Mouse (Mus musculus): ENCODE data around the gene Crhr2. TPM values are rescaled to one million over a fixed set of nuclear protein-coding genes. Genes with fewer than 3 reads are reported as not detected.

Gene Crhr2
- polyA plus RNA-seq, 1 experiment from 2014 or later, result 1.2 TPM

DNA sequence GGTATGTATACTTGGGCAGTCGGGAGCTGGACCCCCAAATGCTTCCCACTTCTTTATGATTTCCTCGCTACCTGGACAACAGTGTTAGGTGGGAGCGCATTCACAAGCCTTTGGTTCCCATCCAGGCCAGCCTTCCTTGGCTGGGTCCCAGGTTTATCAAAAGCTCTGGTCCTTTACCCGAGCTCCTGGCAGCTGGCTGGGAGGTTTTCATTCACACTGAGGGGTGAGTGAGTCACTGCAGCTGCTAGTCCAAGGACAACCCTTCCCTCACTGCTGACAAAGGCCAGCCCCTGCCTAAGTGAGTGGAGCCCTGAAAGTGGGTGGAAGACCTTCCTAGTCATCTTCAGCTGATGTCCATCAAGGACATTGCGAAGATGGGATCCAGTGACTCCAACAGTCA lies 34.8 kb downstream of the Crhr2 start:
- no peak overlapping the region for H3K9ac ChIP-seq (replicated peaks; ENCODE audit: low read depth, low read length)
- H3K27ac ChIP-seq (ENCODE audit: low read depth, low read length), result no peak overlapping the region
- H3K4me1 ChIP-seq (ENCODE audit: control insufficient read depth, insufficient read depth, low read length), result no peaks in the 10 kb centered on the region
- ATAC-seq (ENCODE audit: low read depth), result no peak
- no peaks in the 10 kb centered on the region for H3K27me3 ChIP-seq (ENCODE audit: control insufficient read depth, insufficient read depth, low read length)
- no peak overlapping the region for H3K4me2 ChIP-seq (ENCODE audit: low read depth, low read length)
- 74% methylated on average over 5 of the region's 5 CpGs for WGBS
- no peak overlapping the region for H3K4me3 ChIP-seq (ENCODE audit: low read depth, low read length)
- H3K36me3 ChIP-seq (ENCODE audit: control insufficient read depth, insufficient read depth, low read length), result no peaks in the 10 kb centered on the region
- H3K9me3 ChIP-seq (ENCODE audit: control insufficient read depth, low read length), result no peaks in the 10 kb centered on the region

GRCm38 (mm10) chr6:55093431-55094146 lies 39.2 kb downstream of the Crhr2 start:
- no peak overlapping the region for H3K27ac ChIP-seq (ENCODE audit: low read depth, low read length)
- no peak overlapping the region for H3K4me2 ChIP-seq (ENCODE audit: low read depth, low read length)
- H3K9me3 ChIP-seq (ENCODE audit: control insufficient read depth, low read length), result no peaks in the 10 kb centered on the region
- WGBS, result 48% methylated on average over 6 of the region's 6 CpGs
- H3K36me3 ChIP-seq (ENCODE audit: control insufficient read depth, insufficient read depth, low read length), result no peaks in the 10 kb centered on the region
- H3K27me3 ChIP-seq (ENCODE audit: control insufficient read depth, insufficient read depth, low read length), result no peaks in the 10 kb centered on the region
- no peak overlapping the region for H3K9ac ChIP-seq (replicated peaks; ENCODE audit: low read depth, low read length)
- no peak overlapping the region for H3K4me3 ChIP-seq (ENCODE audit: low read depth, low read length)
- no peaks in the 10 kb centered on the region for H3K4me1 ChIP-seq (ENCODE audit: control insufficient read depth, insufficient read depth, low read length)
- ATAC-seq (ENCODE audit: low read depth), result peak; percentile 11; the same call in 1 of the 2 replicates

DNA sequence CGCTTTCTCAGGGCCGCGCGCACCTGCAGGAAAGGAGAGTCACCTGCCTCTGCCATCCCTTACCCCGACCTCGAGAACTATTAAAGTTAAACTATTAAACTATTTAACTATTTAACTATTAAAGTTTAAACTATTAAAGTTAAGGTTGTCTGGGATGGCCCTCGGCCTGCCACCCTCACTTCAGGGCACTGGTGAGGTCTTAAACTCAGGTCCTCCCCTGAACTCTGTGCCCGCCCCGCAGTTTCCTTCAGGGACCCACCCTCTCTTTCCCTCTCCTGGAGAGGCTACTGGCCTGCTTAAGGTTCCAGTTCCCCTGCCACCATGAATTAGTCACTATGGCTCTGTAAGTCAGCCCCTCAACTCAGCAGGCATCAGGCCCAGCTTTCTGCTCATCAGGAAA lies 41.4 kb downstream of the Crhr2 start:
- Histone ChIP-seq H3K27me3 (ENCODE audit: control insufficient read depth, insufficient read depth, low read length) (no peaks in the 10 kb centered on the region), H3K4me1 (ENCODE audit: control insufficient read depth, insufficient read depth, low read length) (no peaks in the 10 kb centered on the region), H3K4me3 (ENCODE audit: low read depth, low read length) (no peak overlapping the region), H3K4me2 (ENCODE audit: low read depth, low read length) (no peak overlapping the region), H3K9ac (replicated peaks; ENCODE audit: low read depth, low read length) (no peak overlapping the region), H3K27ac (ENCODE audit: low read depth, low read length) (no peak overlapping the region), H3K9me3 (ENCODE audit: control insufficient read depth, low read length) (no peaks in the 10 kb centered on the region), H3K36me3 (ENCODE audit: control insufficient read depth, insufficient read depth, low read length) (no peaks in the 10 kb centered on the region)
- no peak for ATAC-seq (ENCODE audit: low read depth)
- WGBS, result 90% methylated on average over 9 of the region's 9 CpGs

GRCm38 (mm10) chr6:55090639-55091038 lies 42.2 kb downstream of the Crhr2 start:
- H3K9me3 ChIP-seq (ENCODE audit: control insufficient read depth, low read length), result no peaks in the 10 kb centered on the region
- no peak overlapping the region for H3K9ac ChIP-seq (replicated peaks; ENCODE audit: low read depth, low read length)
- H3K4me3 ChIP-seq (ENCODE audit: low read depth, low read length), result no peak overlapping the region
- H3K36me3 ChIP-seq (ENCODE audit: control insufficient read depth, insufficient read depth, low read length), result no peaks in the 10 kb centered on the region
- no peaks in the 10 kb centered on the region for H3K4me1 ChIP-seq (ENCODE audit: control insufficient read depth, insufficient read depth, low read length)
- no peaks in the 10 kb centered on the region for H3K27me3 ChIP-seq (ENCODE audit: control insufficient read depth, insufficient read depth, low read length)
- no peak overlapping the region for H3K27ac ChIP-seq (ENCODE audit: low read depth, low read length)
- H3K4me2 ChIP-seq (ENCODE audit: low read depth, low read length), result no peak overlapping the region
- no peak for ATAC-seq (ENCODE audit: low read depth)
- 35% methylated on average over 4 of the region's 4 CpGs for WGBS

GRCm38 (mm10) chr6:55087355-55087754 lies 45.5 kb downstream of the Crhr2 start:
- no peak for ATAC-seq (ENCODE audit: low read depth)
- no peak overlapping the region for H3K27ac ChIP-seq (ENCODE audit: low read depth, low read length)

GRCm38 (mm10) chr6:55082261-55083051 lies 50.4 kb downstream of the Crhr2 start:
- Histone ChIP-seq H3K4me1 (ENCODE audit: control insufficient read depth, insufficient read depth, low read length) (no peaks in the 10 kb centered on the region), H3K9ac (replicated peaks; ENCODE audit: low read depth, low read length) (no peak overlapping the region), H3K36me3 (ENCODE audit: control insufficient read depth, insufficient read depth, low read length) (peaks cover 26% of the 10 kb centered on the region), H3K4me2 (ENCODE audit: low read depth, low read length) (no peak overlapping the region), H3K27ac (ENCODE audit: low read depth, low read length) (no peak overlapping the region), H3K4me3 (ENCODE audit: low read depth, low read length) (no peak overlapping the region), H3K9me3 (ENCODE audit: control insufficient read depth, low read length) (no peaks in the 10 kb centered on the region), H3K27me3 (ENCODE audit: control insufficient read depth, insufficient read depth, low read length) (no peaks in the 10 kb centered on the region)
- WGBS, result 71% methylated on average over 7 of the region's 7 CpGs
- ATAC-seq (ENCODE audit: low read depth), result 0 out of 2 replicates have a peak, but pooled peaks have one; percentile 32

More at GRCm38 (mm10) chr6:55087355-55087754, 45.5 kb downstream of the Crhr2 start:
- WGBS, result 60% methylated on average over 4 of the region's 4 CpGs
- H3K4me2 ChIP-seq (ENCODE audit: low read depth, low read length), result no peak overlapping the region
- no peaks in the 10 kb centered on the region for H3K36me3 ChIP-seq (ENCODE audit: control insufficient read depth, insufficient read depth, low read length)
- no peak overlapping the region for H3K4me3 ChIP-seq (ENCODE audit: low read depth, low read length)
- H3K27me3 ChIP-seq (ENCODE audit: control insufficient read depth, insufficient read depth, low read length), result no peaks in the 10 kb centered on the region
- H3K9ac ChIP-seq (replicated peaks; ENCODE audit: low read depth, low read length), result no peak overlapping the region
- H3K9me3 ChIP-seq (ENCODE audit: control insufficient read depth, low read length), result no peaks in the 10 kb centered on the region
- no peaks in the 10 kb centered on the region for H3K4me1 ChIP-seq (ENCODE audit: control insufficient read depth, insufficient read depth, low read length)

- 94% methylated on average over 3 of the region's 3 CpGs for WGBS
These were observed 51.4 kb downstream of the Crhr2 start for GRCm38 (mm10) chr6:55081379-55081778.

DNA sequence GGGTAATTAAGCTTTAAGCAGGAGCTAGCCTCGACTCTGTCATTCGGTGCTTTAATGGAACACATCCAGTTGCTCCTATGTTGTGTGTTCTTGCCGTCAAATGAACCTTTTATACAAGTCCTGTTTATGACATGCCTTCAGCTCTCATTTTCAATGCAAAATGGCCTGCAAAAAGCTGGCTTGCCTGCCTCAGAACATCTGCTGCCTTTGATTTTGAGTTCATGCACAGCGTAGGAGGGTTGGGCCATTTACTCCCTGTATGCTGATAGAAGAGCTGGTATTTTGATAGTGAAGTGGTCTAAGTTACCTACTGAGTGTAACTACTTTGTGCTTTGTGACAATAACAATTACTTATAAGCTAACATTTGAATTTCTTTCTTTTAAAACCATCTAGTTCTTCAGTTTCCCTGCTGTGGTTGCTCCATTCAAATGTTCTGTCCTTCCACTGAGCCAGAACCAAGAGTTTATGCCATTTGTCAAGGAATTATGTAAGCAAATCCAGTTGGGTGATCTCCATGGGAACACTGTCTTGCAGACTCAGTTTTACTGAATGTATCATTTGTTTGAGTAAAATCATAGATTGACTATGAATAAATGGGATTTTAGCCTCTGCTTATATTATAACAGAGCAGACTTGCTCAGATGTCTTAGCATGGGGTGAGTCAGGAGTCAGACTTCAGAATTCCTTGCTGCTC lies 56.1 kb downstream of the Crhr2 start:
- peaks cover 56% of the 10 kb centered on the region for H3K36me3 ChIP-seq (ENCODE audit: control insufficient read depth, insufficient read depth, low read length)
- no peaks in the 10 kb centered on the region for H3K27me3 ChIP-seq (ENCODE audit: control insufficient read depth, insufficient read depth, low read length)
- H3K4me1 ChIP-seq (ENCODE audit: control insufficient read depth, insufficient read depth, low read length), result no peaks in the 10 kb centered on the region
- H3K9ac ChIP-seq (replicated peaks; ENCODE audit: low read depth, low read length), result no peak overlapping the region
- H3K4me3 ChIP-seq (ENCODE audit: low read depth, low read length), result no peak overlapping the region
- no peak overlapping the region for H3K4me2 ChIP-seq (ENCODE audit: low read depth, low read length)
- H3K9me3 ChIP-seq (ENCODE audit: control insufficient read depth, low read length), result no peaks in the 10 kb centered on the region
- no peak for ATAC-seq (ENCODE audit: low read depth)
- WGBS, result 60% methylated on average over 4 of the region's 4 CpGs
- H3K27ac ChIP-seq (ENCODE audit: low read depth, low read length), result no peak overlapping the region

More at GRCm38 (mm10) chr6:55081379-55081778, 51.4 kb downstream of the Crhr2 start:
- Histone ChIP-seq H3K4me2 (ENCODE audit: low read depth, low read length) (no peak overlapping the region), H3K9ac (replicated peaks; ENCODE audit: low read depth, low read length) (no peak overlapping the region), H3K4me1 (ENCODE audit: control insufficient read depth, insufficient read depth, low read length) (no peaks in the 10 kb centered on the region), H3K27me3 (ENCODE audit: control insufficient read depth, insufficient read depth, low read length) (no peaks in the 10 kb centered on the region), H3K4me3 (ENCODE audit: low read depth, low read length) (no peak overlapping the region), H3K27ac (ENCODE audit: low read depth, low read length) (no peak overlapping the region), H3K9me3 (ENCODE audit: control insufficient read depth, low read length) (no peaks in the 10 kb centered on the region), H3K36me3 (ENCODE audit: control insufficient read depth, insufficient read depth, low read length) (peaks cover 29% of the 10 kb centered on the region)
- no peak for ATAC-seq (ENCODE audit: low read depth)

- no peaks in the 10 kb centered on the region for H3K9me3 ChIP-seq (ENCODE audit: control insufficient read depth, low read length)
- H3K4me3 ChIP-seq (ENCODE audit: low read depth, low read length), result no peak overlapping the region
- peaks cover 61% of the 10 kb centered on the region for H3K36me3 ChIP-seq (ENCODE audit: control insufficient read depth, insufficient read depth, low read length)
- no peak for ATAC-seq (ENCODE audit: low read depth)
- no peaks in the 10 kb centered on the region for H3K4me1 ChIP-seq (ENCODE audit: control insufficient read depth, insufficient read depth, low read length)
- H3K9ac ChIP-seq (replicated peaks; ENCODE audit: low read depth, low read length), result no peak overlapping the region
- H3K27ac ChIP-seq (ENCODE audit: low read depth, low read length), result no peak overlapping the region
- no peaks in the 10 kb centered on the region for H3K27me3 ChIP-seq (ENCODE audit: control insufficient read depth, insufficient read depth, low read length)
- H3K4me2 ChIP-seq (ENCODE audit: low read depth, low read length), result no peak overlapping the region
- WGBS, result 92% methylated on average over 2 of the region's 2 CpGs
These were observed 66.9 kb downstream of the Crhr2 start for GRCm38 (mm10) chr6:55065903-55066302.
